Mouse (Mus musculus) cerebellum, adult 11 months (tissue): ENCODE results near the gene Retreg3.
"Not testable (repeated sequence)": the region's sequence is repeated elsewhere in the genome, so short reads cannot be mapped to it uniquely, and the experiment has no call there.

Source experiments
- DNase-seq: peaks from one replicate; pipeline ENCODE4 v3.0.0; 2022

The Retreg3 gene

DNA sequence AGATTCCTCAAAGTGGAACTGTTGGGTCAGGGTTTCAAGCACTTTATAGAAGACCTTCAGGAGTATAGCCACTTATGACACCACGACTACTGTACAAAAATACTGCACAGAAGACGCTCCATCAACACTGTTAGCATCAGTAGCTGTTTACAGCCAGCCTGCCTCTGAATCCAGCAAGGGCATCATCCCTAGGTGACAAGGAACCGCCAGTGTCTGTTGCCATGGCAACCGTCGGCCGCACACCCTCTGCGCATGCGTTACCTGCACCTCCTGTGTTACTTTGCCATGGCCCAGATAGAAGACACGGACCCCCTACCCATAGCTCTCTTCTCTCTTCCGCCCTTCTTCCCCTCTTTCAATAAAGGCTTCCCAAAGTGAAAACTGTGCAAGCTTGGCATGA is 26.7 kb upstream of the Retreg3 start:
- no peak for DNase-seq

GRCm38 (mm10) chr11:101143338-101144225 is 23.9 kb upstream of the Retreg3 start:
- DNase-seq, result no peak

- no peak for DNase-seq
Measured at GRCm38 (mm10) chr11:101142215-101142967, 22.7 kb upstream of the Retreg3 start.

GRCm38 (mm10) chr11:101141088-101141487 is 21.4 kb upstream of the Retreg3 start:
- DNase-seq, result no peak

- DNase-seq, result no peak
Measured at GRCm38 (mm10) chr11:101140164-101140819, 20.6 kb upstream of the Retreg3 start.

GRCm38 (mm10) chr11:101138536-101139181 is 19.0 kb upstream of the Retreg3 start:
- DNase-seq, result no peak

- DNase-seq, result no peak
Measured at GRCm38 (mm10) chr11:101137000-101137399, 17.3 kb upstream of the Retreg3 start.

- no peak for DNase-seq
Measured at GRCm38 (mm10) chr11:101134217-101134865, 14.6 kb upstream of the Retreg3 start.

DNA sequence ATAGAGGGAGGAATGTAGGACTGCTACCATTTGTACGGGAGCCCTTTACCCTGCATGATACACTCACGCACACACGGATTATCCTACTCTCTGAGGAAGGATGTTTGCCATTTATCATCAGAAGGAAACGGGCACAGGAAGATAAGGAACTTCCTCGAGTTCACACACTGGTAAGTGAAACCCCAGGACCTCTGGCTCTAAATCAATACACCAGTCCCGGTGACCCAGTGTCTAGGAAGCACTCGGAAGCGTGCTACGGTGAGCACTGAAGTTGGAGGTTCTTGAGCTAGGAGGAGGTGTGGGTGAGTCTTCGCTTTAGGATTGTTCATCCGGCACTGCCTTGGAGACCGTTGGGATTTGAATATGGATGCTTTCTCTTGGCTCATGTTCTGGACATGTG is 13.3 kb upstream of the Retreg3 start:
- DNase-seq, result no peak

DNA sequence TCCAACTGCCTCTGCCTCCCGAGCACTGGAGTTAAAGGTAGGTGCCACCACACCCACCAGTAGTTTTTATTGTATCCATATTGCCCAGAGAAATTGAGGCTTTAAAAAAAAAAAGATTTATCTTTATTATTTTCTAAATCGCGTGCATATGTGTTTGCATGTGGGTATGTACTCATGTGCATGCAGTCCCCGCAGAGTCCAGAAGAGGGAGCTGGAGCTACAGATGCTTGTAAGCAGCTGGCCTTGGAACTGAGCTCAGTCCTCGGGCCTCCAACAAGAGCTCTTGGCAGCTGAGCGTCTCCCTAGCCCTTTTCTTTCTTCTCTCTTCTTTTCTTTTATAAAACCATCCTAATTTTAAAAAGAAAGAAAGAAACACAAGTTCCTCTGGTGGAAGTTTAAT is 12.0 kb upstream of the Retreg3 start:
- DNase-seq, result no peak

GRCm38 (mm10) chr11:101131187-101131586 is 11.5 kb upstream of the Retreg3 start:
- DNase-seq, result peak; percentile 55

- DNase-seq, result no peak
Measured at GRCm38 (mm10) chr11:101130056-101130756, 10.5 kb upstream of the Retreg3 start.

- DNase-seq, result peak; percentile 76
Measured at GRCm38 (mm10) chr11:101128996-101129577, 9.4 kb upstream of the Retreg3 start.

DNA sequence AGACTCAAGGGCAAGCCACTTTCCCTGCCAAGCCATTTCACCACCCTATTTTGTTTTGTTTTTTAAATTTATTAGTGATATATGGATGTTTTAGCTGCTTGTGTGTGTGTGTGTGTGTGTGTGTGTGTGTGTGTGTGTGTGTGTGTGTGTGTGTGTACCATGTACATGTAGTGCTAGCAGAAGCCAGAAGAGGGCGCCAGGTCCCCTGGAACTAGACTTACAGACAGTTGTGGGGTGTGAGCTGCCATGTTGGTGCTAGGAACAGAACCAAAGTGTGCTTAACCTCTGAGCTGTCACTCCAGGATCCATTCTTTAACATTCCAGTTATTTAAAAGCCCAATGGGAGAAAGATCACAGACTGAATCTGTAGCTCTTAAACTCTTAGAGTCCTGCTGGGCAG is 7.4 kb upstream of the Retreg3 start:
- no peak for DNase-seq

- not testable (repeated sequence) for DNase-seq
Measured at GRCm38 (mm10) chr11:101125008-101125407, 5.3 kb upstream of the Retreg3 start.

DNA sequence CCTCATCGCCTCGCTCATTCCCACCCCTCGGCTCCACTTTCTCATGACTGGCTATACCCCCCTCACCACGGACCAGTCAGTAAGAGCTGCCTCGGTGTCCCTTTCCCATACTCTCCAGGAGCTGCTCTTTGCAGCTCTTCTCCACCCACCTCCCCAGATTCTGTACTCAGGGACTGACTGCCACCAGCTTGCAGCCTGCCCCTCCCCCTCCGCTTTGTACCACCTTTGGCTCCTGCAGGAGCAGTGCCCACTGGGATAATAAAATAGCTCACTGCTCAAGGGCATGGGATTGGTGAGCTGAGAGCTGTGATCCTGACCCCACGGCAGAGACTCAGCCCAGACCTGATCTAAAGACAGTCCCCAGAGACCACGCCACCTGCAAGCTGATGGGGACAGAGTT is 4.8 kb upstream of the Retreg3 start:
- not testable (repeated sequence) for DNase-seq

DNA sequence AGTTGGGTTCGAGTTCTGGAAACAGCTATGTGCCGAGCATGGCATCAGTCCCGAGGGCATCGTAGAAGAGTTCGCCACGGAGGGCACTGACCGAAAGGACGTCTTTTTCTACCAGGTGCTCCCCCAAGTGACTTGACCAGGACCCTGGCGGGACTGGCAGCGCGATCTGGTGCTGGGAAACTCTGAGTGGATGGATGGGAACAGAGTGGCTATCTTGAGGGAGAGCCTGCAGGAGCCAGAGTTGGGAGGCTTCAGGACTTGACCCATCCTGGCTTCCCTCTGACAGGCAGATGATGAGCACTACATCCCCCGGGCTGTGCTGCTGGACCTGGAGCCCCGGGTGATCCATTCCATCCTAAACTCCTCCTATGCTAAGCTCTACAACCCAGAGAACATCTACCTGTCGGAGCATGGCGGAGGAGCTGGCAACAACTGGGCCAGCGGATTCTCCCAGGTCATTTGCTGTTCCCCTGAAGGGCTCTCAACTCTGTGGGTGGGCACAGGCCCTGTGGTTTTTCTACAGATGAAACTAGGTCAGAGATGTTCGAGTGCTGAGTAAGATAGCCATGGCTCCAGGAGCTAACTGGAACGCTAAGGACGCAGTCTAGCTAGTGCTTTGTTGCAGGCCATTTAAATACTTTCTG is 974 bp upstream of the Retreg3 start:
- no peak for DNase-seq

GRCm38 (mm10) chr11:101119131-101119760 is 447 bp downstream of the Retreg3 start:
- no peak for DNase-seq

- DNase-seq, result no peak
Measured at GRCm38 (mm10) chr11:101118105-101118504, 1.6 kb downstream of the Retreg3 start.

DNA sequence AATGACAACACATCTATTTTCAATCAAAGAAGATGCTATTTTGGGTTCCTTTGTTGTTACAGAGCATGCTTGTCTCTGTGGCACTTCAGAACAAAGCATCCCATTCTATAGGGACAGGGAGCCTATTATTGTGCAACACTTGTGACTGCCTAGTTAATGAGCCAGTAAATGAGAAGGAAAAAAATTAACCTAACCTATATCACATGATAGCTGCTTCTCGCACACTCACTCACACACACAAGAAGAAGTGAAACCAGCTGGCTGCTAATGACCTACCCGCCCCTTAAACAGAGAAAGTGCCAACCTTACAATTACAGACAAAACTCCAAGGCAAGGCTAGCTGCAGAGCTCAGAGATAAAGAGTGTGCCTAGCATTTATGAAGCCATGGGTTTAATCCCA is 4.1 kb downstream of the Retreg3 start:
- no peak for DNase-seq
